Mouse (Mus musculus) gastrocnemius, adult 18-20 months (tissue): ENCODE measurements around the gene Pxylp1. TPM values are rescaled to one million over a fixed set of nuclear protein-coding genes. Genes with fewer than 3 reads are reported as not detected.

Source experiments
- total RNA-seq, 2 experiments: library from RNA; stranded (reverse); gene quantifications; 2 replicates each; pipeline ENCODE4 v1.2.3; 2021

The Pxylp1 gene
- total RNA-seq, 2 experiments from 2014 or later = 0.68 to 0.95 TPM

Other genes with a start within 250 kb of the Pxylp1 start
- gene Zbtb38, start 139.8 kb downstream of the Pxylp1 start, total RNA-seq = 10 to 100 TPM; 35.0 to 35.9 TPM
- gene Spsb4, start 126.2 kb upstream of the Pxylp1 start, total RNA-seq = 1 to 10 TPM; 1.3 to 2.2 TPM
- 10 to 100 TPM; 30.4 to 51.7 TPM for gene Slc25a36, start 218.5 kb upstream of the Pxylp1 start, total RNA-seq